Comparison of ENCODE assay signal across 8 mouse cellular contexts in the genomic region with DNA sequence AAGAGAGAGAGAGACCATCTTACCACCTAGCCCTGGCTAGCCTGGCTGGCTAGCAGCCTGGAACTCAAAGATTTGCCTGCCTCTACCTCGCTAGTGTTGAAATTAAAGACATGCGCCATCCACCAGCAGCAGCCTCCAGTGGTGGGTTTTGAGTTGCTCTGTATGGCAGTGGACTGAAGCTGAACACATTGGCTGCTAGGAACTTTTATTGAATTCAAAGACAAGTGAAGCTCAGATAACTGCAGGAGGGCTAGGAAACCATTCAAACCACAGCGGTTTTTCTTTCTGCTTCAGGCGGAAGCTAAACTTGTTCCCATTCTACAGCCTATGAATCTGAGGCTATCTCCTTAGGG. TPM values are rescaled to one million over a fixed set of nuclear protein-coding genes. Genes with fewer than 3 reads are reported as not detected.
DNase-seq lines count a peak whose midpoint lies in the region; ATAC-seq and TF ChIP-seq lines count a peak whose summit lies in the region.

No protein-coding gene starts in this region.

- no peak overlapping the region for H3ac ChIP-seq in C2C12 (ENCODE audit: control insufficient read depth, insufficient read length, low read depth)

- TF ChIP-seq CTCF in C2C12 (IDR thresholded peaks at IDR 0.05; ENCODE audit: control insufficient read depth, insufficient read depth, insufficient read length), result no peak
- no peak for TF ChIP-seq CTCF in liver, postnatal 0 days (IDR thresholded peaks at IDR 0.05; ENCODE audit: low read depth)

- H3K27me3 ChIP-seq in erythroblast, embryonic 14.5 days (ENCODE audit: control insufficient read depth), result no peaks in the 10 kb centered on the region
- no peaks in the 10 kb centered on the region for H3K27me3 ChIP-seq in C2C12 (ENCODE audit: control insufficient read depth, insufficient read depth, insufficient read length)
- peaks cover 14% of the 10 kb centered on the region; the same call in 1 of the 2 replicates for H3K27me3 ChIP-seq in forebrain, embryonic 13.5 days
- H3K27me3 ChIP-seq in liver, postnatal 0 days (ENCODE audit: insufficient read depth, low read length), result no peaks in the 10 kb centered on the region

- 4% methylated on average over 4 of the region's 4 CpGs for WGBS in forebrain, embryonic 13.5 days
- WGBS in liver, postnatal 0 days (ENCODE audit: insufficient replicate concordance), result under 1% methylated on average over 4 of the region's 4 CpGs

- H3K4me3 ChIP-seq in erythroblast, embryonic 14.5 days (replicated peaks), result peak overlapping the region; percentile 81
- H3K4me3 ChIP-seq in C2C12 (ENCODE audit: insufficient read depth, poor library complexity, severe bottlenecking), result peak overlapping the region; percentile 79
- H3K4me3 ChIP-seq in forebrain, embryonic 13.5 days, result peak overlapping the region; percentile 78
- H3K4me3 ChIP-seq in liver, postnatal 0 days (ENCODE audit: low read depth, low read length), result peak overlapping the region; percentile 96

- peaks cover 34% of the 10 kb centered on the region for H3K36me3 ChIP-seq in erythroblast, embryonic 14.5 days (ENCODE audit: control insufficient read depth)
- H3K36me3 ChIP-seq in C2C12 (ENCODE audit: control insufficient read depth, insufficient read depth), result peaks cover 3% of the 10 kb centered on the region
- H3K36me3 ChIP-seq in forebrain, embryonic 13.5 days (ENCODE audit: poor library complexity, severe bottlenecking), result no peaks in the 10 kb centered on the region; the same call in 1 of the 2 replicates
- H3K36me3 ChIP-seq in liver, postnatal 0 days (replicated peaks; ENCODE audit: insufficient read depth, low read length), result peaks cover 15% of the 10 kb centered on the region

- H3K9ac ChIP-seq in forebrain, embryonic 13.5 days, result peak overlapping the region; percentile 81
- peak overlapping the region; percentile 94 for H3K9ac ChIP-seq in liver, postnatal 0 days (replicated peaks)

- no peaks in the 10 kb centered on the region for H3K79me3 ChIP-seq in C2C12 (ENCODE audit: low read depth)

- no peaks in the 10 kb centered on the region for H3K9me3 ChIP-seq in erythroblast, embryonic 14.5 days (ENCODE audit: control insufficient read depth, low read length)
- no peaks in the 10 kb centered on the region for H3K9me3 ChIP-seq in forebrain, embryonic 13.5 days (replicated peaks)
- H3K9me3 ChIP-seq in liver, postnatal 0 days (ENCODE audit: low read length), result no peaks in the 10 kb centered on the region

- DNase-seq in liver, postnatal 0 days, result no peak
- no peak for DNase-seq in layer of hippocampus, postnatal 25 days (ENCODE audit: extremely low spot score in 1 of 2, low spot score in 1 of 2)
- DNase-seq in gastrocnemius, adult 8-10 months (ENCODE audit: low spot score in 2 of 2), result no peak
- no peak for DNase-seq in thymus, postnatal 36 days

- no peak overlapping the region for H3K27ac ChIP-seq in forebrain, embryonic 13.5 days
- H3K27ac ChIP-seq in liver, postnatal 0 days (ENCODE audit: low read depth), result peak overlapping the region; percentile 98

- no peak for TF ChIP-seq EP300 in liver, postnatal 0 days (IDR thresholded peaks at IDR 0.05; ENCODE audit: low read depth)

- peak overlapping the region; percentile 85 for H3K4me2 ChIP-seq in forebrain, embryonic 13.5 days
- H3K4me2 ChIP-seq in liver, postnatal 0 days (ENCODE audit: low read depth, low read length), result peak overlapping the region; percentile 82

- peaks cover 15% of the 10 kb centered on the region for H3K79me2 ChIP-seq in C2C12 (ENCODE audit: control insufficient read depth, insufficient read depth)

- peaks cover 88% of the 10 kb centered on the region for H3K4me1 ChIP-seq in erythroblast, embryonic 14.5 days (ENCODE audit: control insufficient read depth)
- peaks cover 7% of the 10 kb centered on the region; the same call in 1 of the 2 replicates for H3K4me1 ChIP-seq in forebrain, embryonic 13.5 days
- H3K4me1 ChIP-seq in liver, postnatal 0 days (ENCODE audit: insufficient read depth), result peaks cover 66% of the 10 kb centered on the region

- ATAC-seq in erythroblast, adult 5-6 weeks (replicated peaks; ENCODE audit: low FRiP score, poor library complexity, severe bottlenecking), result no peak
- peak; percentile 32; the same call in 1 of the 2 replicates for ATAC-seq in forebrain, embryonic 13.5 days
- ATAC-seq in liver, postnatal 0 days, result no peak

TF ChIP-seq in C2C12, 6 proteins besides CTCF, POLR2A, EP300 and RAD21:
- no peak for TF ChIP-seq MYOG (IDR thresholded peaks at IDR 0.05; ENCODE audit: control insufficient read depth, extremely low read depth, insufficient read length)
- no peak for TF ChIP-seq USF1 (IDR thresholded peaks at IDR 0.05; ENCODE audit: low read depth)
- TF ChIP-seq MYOD1 (IDR thresholded peaks at IDR 0.05; ENCODE audit: control insufficient read depth, insufficient read length, low read depth), result no peak
- TF ChIP-seq CEBPB (IDR thresholded peaks at IDR 0.05; ENCODE audit: low read depth), result no peak
- no peak for TF ChIP-seq FOSL1 (IDR thresholded peaks at IDR 0.05; ENCODE audit: insufficient read depth, low read length, poor library complexity, severe bottlenecking)
- no peak for TF ChIP-seq MAX (IDR thresholded peaks at IDR 0.05)

RNA-seq across cellular contexts. Expression of gene Mob3c, which starts 0.4 kb away (rescaled TPM):
- polyA plus RNA-seq in erythroblast, embryonic 14.5 days (2012), result 0.55 and 1.0 TPM in 2 replicates
- total RNA-seq in erythroblast, adult 5-6 weeks (2015; ENCODE audit: low replicate concordance), result 2.5 and 3.8 TPM in 2 replicates
- total RNA-seq in erythroblast, adult 5-6 weeks (2017; ENCODE audit: low replicate concordance), result 4.6 and 4.7 TPM in 2 replicates
- polyA plus RNA-seq in C2C12 (2012; fragmentation: generic; extraction: Trizol), result 3.5 TPM
- polyA plus RNA-seq in forebrain, embryonic 13.5 days (2015; fragmentation: Nextera tagmentation; extraction: Ambion mirVana), result 3.8 and 4.9 TPM in 2 replicates
- polyA plus RNA-seq in liver, postnatal 0 days (2015; fragmentation: Nextera tagmentation; extraction: Ambion mirVana), result 7.3 and 10.0 TPM in 2 replicates
- total RNA-seq in layer of hippocampus, postnatal 25 days (2021), result 1 to 10 TPM; 5.1 to 5.3 TPM
- total RNA-seq in gastrocnemius, adult 8-10 months (2022), result 1 to 10 TPM; 1.5 to 4.3 (median 2.1) TPM

RNA-seq across cellular contexts. Expression of gene Mknk1, which starts 11.5 kb away (rescaled TPM):
- 7.1 and 8.0 TPM in 2 replicates for polyA plus RNA-seq in erythroblast, embryonic 14.5 days (2012)
- 31.8 and 64.2 TPM in 2 replicates for total RNA-seq in erythroblast, adult 5-6 weeks (2015; ENCODE audit: low replicate concordance)
- 85.6 and 115 TPM in 2 replicates for total RNA-seq in erythroblast, adult 5-6 weeks (2017; ENCODE audit: low replicate concordance)
- 15.3 TPM for polyA plus RNA-seq in C2C12 (2012; fragmentation: generic; extraction: Trizol)
- 21.7 and 23.0 TPM in 2 replicates for polyA plus RNA-seq in forebrain, embryonic 13.5 days (2015; fragmentation: Nextera tagmentation; extraction: Ambion mirVana)
- polyA plus RNA-seq in liver, postnatal 0 days (2015; fragmentation: Nextera tagmentation; extraction: Ambion mirVana), result 31.6 and 37.0 TPM in 2 replicates
- total RNA-seq in layer of hippocampus, postnatal 25 days (2021), result 10 to 100 TPM; 39.5 to 53.9 TPM
- total RNA-seq in gastrocnemius, adult 8-10 months (2022), result 10 to 100 TPM; 25.5 to 37.8 (median 27.8) TPM

RNA-seq across cellular contexts. Expression of gene Atpaf1, which starts 42.9 kb away (rescaled TPM):
- 0.21 and 0.33 TPM in 2 replicates for polyA plus RNA-seq in erythroblast, embryonic 14.5 days (2012)
- 2.7 and 10.9 TPM in 2 replicates for total RNA-seq in erythroblast, adult 5-6 weeks (2015; ENCODE audit: low replicate concordance)
- total RNA-seq in erythroblast, adult 5-6 weeks (2017; ENCODE audit: low replicate concordance), result 1.4 and 2.3 TPM in 2 replicates
- 15.7 TPM for polyA plus RNA-seq in C2C12 (2012; fragmentation: generic; extraction: Trizol)
- polyA plus RNA-seq in forebrain, embryonic 13.5 days (2015; fragmentation: Nextera tagmentation; extraction: Ambion mirVana), result 31.1 and 35.8 TPM in 2 replicates
- polyA plus RNA-seq in liver, postnatal 0 days (2015; fragmentation: Nextera tagmentation; extraction: Ambion mirVana), result 14.5 and 15.2 TPM in 2 replicates
- total RNA-seq in layer of hippocampus, postnatal 25 days (2021), result 10 to 100 TPM; 45.7 to 51.8 TPM
- 10 to 100 TPM; 48.3 to 67.5 (median 55.6) TPM for total RNA-seq in gastrocnemius, adult 8-10 months (2022)

RNA-seq across cellular contexts. Expression of gene Tex38, which starts 46.7 kb away (rescaled TPM):
- not detected in 2 replicates for polyA plus RNA-seq in erythroblast, embryonic 14.5 days (2012)
- not detected in 2 replicates for total RNA-seq in erythroblast, adult 5-6 weeks (2015; ENCODE audit: low replicate concordance)
- total RNA-seq in erythroblast, adult 5-6 weeks (2017; ENCODE audit: low replicate concordance), result not detected in 2 replicates
- not detected for polyA plus RNA-seq in C2C12 (2012; fragmentation: generic; extraction: Trizol)
- polyA plus RNA-seq in forebrain, embryonic 13.5 days (2015; fragmentation: Nextera tagmentation; extraction: Ambion mirVana), result 0.38 TPM in 1 of 2 replicates, not detected in the other
- polyA plus RNA-seq in liver, postnatal 0 days (2015; fragmentation: Nextera tagmentation; extraction: Ambion mirVana), result 0.14 and 0.22 TPM in 2 replicates
- under 1 TPM; 0.59 to 0.80 TPM for total RNA-seq in layer of hippocampus, postnatal 25 days (2021)
- total RNA-seq in gastrocnemius, adult 8-10 months (2022), result 1 to 10 TPM; 1.8 to 4.8 (median 3.5) TPM

RNA-seq across cellular contexts. Expression of gene Kncn, which starts 56.7 kb away (rescaled TPM):
- 0.02 TPM in 1 of 2 replicates, not detected in the other for polyA plus RNA-seq in erythroblast, embryonic 14.5 days (2012)
- total RNA-seq in erythroblast, adult 5-6 weeks (2015; ENCODE audit: low replicate concordance), result not detected in 2 replicates
- total RNA-seq in erythroblast, adult 5-6 weeks (2017; ENCODE audit: low replicate concordance), result not detected in 2 replicates
- polyA plus RNA-seq in C2C12 (2012; fragmentation: generic; extraction: Trizol), result not detected
- 0.09 TPM in 1 of 2 replicates, not detected in the other for polyA plus RNA-seq in forebrain, embryonic 13.5 days (2015; fragmentation: Nextera tagmentation; extraction: Ambion mirVana)
- polyA plus RNA-seq in liver, postnatal 0 days (2015; fragmentation: Nextera tagmentation; extraction: Ambion mirVana), result not detected in 2 replicates
- under 1 TPM in 1 of 2 experiments, not detected in 1; 0.22 TPM for total RNA-seq in layer of hippocampus, postnatal 25 days (2021)
- not detected for total RNA-seq in gastrocnemius, adult 8-10 months (2022)

Comparison
In these comparisons a context has a peak if more than half of its experiments do, and no peak if none do; other contexts are left out.
1. RNA of gene Atpaf1, which starts 42.9 kb away (polyA plus RNA-seq): 31.1 to 35.8 TPM in forebrain, embryonic 13.5 days, 15.7 TPM in C2C12 (single experiment) and 14.5 to 15.2 TPM in liver, postnatal 0 days; 0.21 to 0.33 TPM in erythroblast, embryonic 14.5 days; every median in the first group is over 10 times any median in the second.
2. Peak in every context shown above with its lines, with median percentiles within 50 percentile points of each other: H3K4me3 ChIP-seq.